Mouse (Mus musculus) testis, postnatal 14 days (tissue): ENCODE data around the gene Rasl10b.

Experiments
- DNase-seq: peaks from one replicate; pipeline ENCODE4 v3.0.0; 2021; ENCODE audit warnings: low spot score

Rasl10b gene

GRCm38 (mm10) chr11:83465976-83466375 is 57.0 kb downstream of the Rasl10b start:
- no peak for DNase-seq

- no peak for DNase-seq
Observed at GRCm38 (mm10) chr11:83467120-83467652, 58.2 kb downstream of the Rasl10b start.

DNA sequence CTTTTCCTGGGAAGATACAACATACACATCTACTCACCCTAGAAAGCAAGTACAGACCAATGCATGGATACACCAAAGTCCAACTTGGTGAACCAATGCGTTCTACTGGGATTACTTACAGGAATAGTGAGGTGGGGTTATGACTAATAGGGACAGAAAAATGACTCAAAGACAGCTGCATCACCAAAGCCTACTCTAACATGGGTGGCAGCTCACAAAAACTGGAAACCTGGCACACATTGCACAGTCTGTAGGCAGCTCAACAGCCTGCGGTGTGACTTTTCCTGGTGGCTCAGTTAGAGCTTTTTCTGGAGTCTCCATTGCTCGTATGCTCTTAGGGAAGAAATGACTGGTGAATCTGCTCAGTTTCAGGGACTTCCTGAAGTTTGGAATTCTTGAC is 59.8 kb downstream of the Rasl10b start:
- no peak for DNase-seq
